Mouse (Mus musculus) intestine, embryonic 14.5 days (tissue): Measurements from ENCODE around the gene Ube2d1. TPM values are rescaled to one million over a fixed set of nuclear protein-coding genes. Genes with fewer than 3 reads are reported as not detected.

Experiments
- ATAC-seq: fragments of 200-750 bp; cut with Nextera tagmentation; replicated peaks from 2 replicates; pipeline ENCODE4 v1.8.0; 2017; ENCODE audit warnings: low read depth, moderate number of reproducible peaks, moderate TSS enrichment, moderate library complexity; ENCODE audit not compliant: low FRiP score, low TSS enrichment
- DNase-seq: peaks from one replicate; pipeline ENCODE4 v3.0.0-alpha.2; 2018; ENCODE audit warnings: low spot score
- H3K27ac ChIP-seq: fragments of 300-500 bp; sonication (generic); 2 replicates; pipeline ENCODE4 v1.5.1; 2014; ENCODE audit warnings: low read depth, mild to moderate bottlenecking, control low read depth
- H3K27me3 ChIP-seq: fragments of 300-500 bp; sonication (generic); replicated peaks from 2 replicates; pipeline ENCODE4 v1.6.1; 2014; ENCODE audit warnings: low read length, control low read depth; ENCODE audit not compliant: control insufficient read depth, insufficient read depth
- H3K36me3 ChIP-seq: fragments of 300-500 bp; sonication (generic); 2 replicates; pipeline ENCODE4 v1.6.1; 2014; ENCODE audit warnings: low read length, control low read depth; ENCODE audit not compliant: control insufficient read depth, insufficient read depth
- H3K4me1 ChIP-seq: fragments of 300-500 bp; sonication (generic); replicated peaks from 2 replicates; pipeline ENCODE4 v1.6.1; 2014; ENCODE audit warnings: low read length, control low read depth, mixed read lengths; ENCODE audit not compliant: control insufficient read depth, insufficient read depth
- H3K4me2 ChIP-seq: fragments of 300-500 bp; sonication (generic); 2 replicates; pipeline ENCODE4 v1.6.1; 2014; ENCODE audit warnings: low read length
- H3K4me3 ChIP-seq: fragments of 300-500 bp; sonication (generic); 2 replicates; pipeline ENCODE4 v1.5.1; 2014; ENCODE audit warnings: low read depth, low read length, control low read depth, mixed read lengths
- H3K9ac ChIP-seq: fragments of 300-500 bp; sonication (generic); 2 replicates; pipeline ENCODE4 v1.6.1; 2014; ENCODE audit warnings: mild to moderate bottlenecking, low read length
- H3K9me3 ChIP-seq: fragments of 300-500 bp; sonication (generic); 2 replicates; pipeline ENCODE4 v1.6.1; 2016; ENCODE audit warnings: low read length, control low read depth; ENCODE audit not compliant: control insufficient read depth
- WGBS: fragments of 180-500 bp; shearing (Covaris S2); extraction: QIAGEN DNeasy Blood & Tissue Kit; methylation state at CpG from one replicate; pipeline ENCODE4 v1.1.7; 2014; 5-methylcytosine and 5-hydroxymethylcytosine counted together
- polyA plus RNA-seq: library from polyadenylated mRNA; unstranded; fragments of >200 nt; fragmentation: Nextera tagmentation; extraction: Ambion mirVana; gene quantifications from 2 replicates; pipeline ENCODE4 v1.2.1, GENCODE M21; 2014

The Ube2d1 gene
- polyA plus RNA-seq, 1 experiment from 2014 or later, result 75.8 TPM

DNA sequence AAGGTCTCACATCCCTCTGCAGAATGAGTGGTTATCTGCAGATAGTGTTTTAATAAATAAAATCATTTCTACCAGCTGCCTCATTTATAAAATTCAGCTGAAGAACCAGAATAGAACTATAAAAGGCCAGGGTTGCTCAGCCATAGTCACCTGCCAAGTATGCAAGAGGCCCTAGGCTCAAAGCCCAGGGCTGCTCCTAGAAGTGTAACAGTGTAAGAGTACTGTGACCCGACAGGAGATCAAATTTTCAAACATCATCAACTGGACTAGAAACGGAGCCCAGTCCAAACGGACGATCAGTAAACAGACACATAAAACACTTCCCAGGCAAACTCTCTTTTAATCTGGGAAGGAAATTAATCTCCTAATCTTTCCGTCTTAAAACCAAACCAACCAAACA lies 33.2 kb downstream of the Ube2d1 start:
- no peak overlapping the region for H3K9ac ChIP-seq
- no peaks in the 10 kb centered on the region for H3K9me3 ChIP-seq
- H3K4me2 ChIP-seq, result no peak overlapping the region
- no peaks in the 10 kb centered on the region for H3K4me1 ChIP-seq
- H3K27ac ChIP-seq, result no peak overlapping the region
- H3K4me3 ChIP-seq, result no peak overlapping the region
- ATAC-seq, result no peak
- DNase-seq, result no peak
- no peaks in the 10 kb centered on the region for H3K27me3 ChIP-seq
- 67% methylated on average over 5 of the region's 5 CpGs for WGBS
- H3K36me3 ChIP-seq, result peaks cover 19% of the 10 kb centered on the region; the same call in 1 of the 2 replicates

DNA sequence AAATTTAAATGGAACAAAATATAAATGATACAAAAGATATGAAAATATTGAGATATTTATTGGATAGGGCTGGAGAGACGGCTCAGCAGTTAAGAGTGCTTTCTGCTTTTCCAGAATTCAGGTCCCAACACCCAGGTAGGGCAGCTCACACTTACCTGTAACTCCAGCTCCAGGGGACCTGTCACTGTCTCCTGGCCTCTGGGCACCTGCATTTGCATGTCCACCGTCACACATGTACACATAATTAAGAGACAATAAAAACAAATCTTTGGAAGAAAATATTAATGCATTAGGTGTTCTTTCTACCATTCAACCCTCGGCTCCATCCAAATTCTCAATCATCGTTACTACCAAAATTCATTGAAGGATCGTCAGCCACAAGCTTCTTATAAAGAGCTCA lies 33.8 kb downstream of the Ube2d1 start:
- Histone ChIP-seq H3K4me3 (no peak overlapping the region), H3K9me3 (no peaks in the 10 kb centered on the region), H3K9ac (no peak overlapping the region), H3K4me1 (no peaks in the 10 kb centered on the region), H3K36me3 (peaks cover 19% of the 10 kb centered on the region; the same call in 1 of the 2 replicates), H3K27me3 (no peaks in the 10 kb centered on the region), H3K4me2 (no peak overlapping the region), H3K27ac (no peak overlapping the region)
- 91% methylated on average over 5 of the region's 5 CpGs for WGBS
- ATAC-seq, result no peak
- no peak for DNase-seq

DNA sequence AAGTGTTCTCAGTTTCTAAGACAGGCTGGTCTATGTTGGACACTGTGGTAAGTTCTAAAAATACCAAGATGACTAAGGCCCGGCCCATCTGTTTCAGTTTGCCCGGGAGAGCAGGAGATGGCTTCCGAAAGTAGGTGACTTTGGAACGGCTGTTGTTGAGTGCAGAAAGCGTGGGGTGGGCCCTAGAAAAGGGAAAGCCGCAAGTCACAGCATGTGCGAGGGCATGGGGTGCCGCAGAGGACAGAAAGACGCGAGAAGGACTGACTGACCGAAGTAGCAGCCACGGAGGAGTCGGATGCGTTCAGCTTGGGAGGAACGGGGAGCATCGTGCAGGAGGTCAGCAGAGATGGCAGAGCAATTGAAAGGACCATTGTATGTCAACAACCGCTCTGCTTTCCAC lies 34.6 kb downstream of the Ube2d1 start:
- Histone ChIP-seq H3K27me3 (no peaks in the 10 kb centered on the region), H3K27ac (no peak overlapping the region), H3K4me3 (no peak overlapping the region), H3K4me1 (no peaks in the 10 kb centered on the region), H3K4me2 (no peak overlapping the region), H3K36me3 (peaks cover 13% of the 10 kb centered on the region; the same call in 1 of the 2 replicates), H3K9ac (no peak overlapping the region), H3K9me3 (no peaks in the 10 kb centered on the region)
- ATAC-seq (no peak), DNase-seq (no peak)
- WGBS, result 82% methylated on average over 17 of the region's 17 CpGs

DNA sequence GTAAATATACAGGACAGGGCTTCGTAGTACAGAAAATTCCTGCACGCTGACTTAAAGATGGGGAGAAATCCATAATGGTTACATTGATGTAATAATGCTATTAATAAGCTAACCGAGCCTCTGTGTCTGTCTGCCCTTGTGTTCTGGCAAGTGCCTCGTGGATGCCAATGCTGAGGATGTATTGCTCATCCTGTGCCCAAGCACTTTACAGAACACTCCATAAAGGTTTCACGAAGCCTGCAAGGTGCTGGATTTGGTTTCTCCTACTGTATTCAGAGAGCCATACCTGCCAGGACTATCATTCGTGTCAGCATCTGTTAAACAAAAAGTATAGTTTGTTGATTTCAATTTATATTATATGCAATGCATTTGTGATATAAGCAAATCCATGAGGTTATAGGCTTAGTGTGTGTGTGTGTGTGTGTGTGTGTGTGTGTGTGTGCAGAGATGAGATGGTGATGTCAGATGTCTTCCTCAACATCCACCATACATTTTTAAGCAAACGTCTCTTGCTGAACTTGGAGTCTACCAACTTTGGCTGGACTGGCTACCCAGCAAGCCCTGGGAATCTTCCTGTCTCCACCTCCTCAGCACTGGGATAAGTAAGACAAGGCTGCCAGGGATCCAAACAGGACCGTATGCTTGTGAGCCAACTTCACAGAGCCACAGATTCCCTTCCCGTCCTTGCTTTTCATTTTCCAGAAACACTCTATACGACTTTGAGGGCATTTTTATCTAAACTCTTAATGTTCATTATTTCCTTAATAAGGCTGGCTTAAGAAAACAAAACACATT lies 35.8 kb downstream of the Ube2d1 start:
- no peak for ATAC-seq

DNA sequence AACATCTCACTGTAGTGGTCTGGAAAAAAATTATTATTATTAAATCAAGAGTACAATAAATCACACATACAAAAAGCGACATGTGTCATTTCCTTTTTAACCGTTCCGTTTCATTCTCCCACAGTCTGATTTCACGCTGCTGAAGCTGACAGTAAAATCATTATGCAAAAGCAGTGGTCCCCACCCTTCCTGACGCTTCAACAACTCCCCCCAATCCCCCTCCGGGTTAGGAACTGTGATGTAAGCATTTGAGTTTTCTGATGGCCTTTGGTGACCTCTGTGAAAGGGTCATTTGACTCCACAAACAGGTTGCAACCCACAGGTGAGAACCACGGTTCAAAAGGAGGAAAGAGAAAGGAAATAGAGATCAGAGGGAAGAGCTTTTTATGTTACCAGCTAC lies 38.1 kb downstream of the Ube2d1 start:
- H3K9me3 ChIP-seq, result no peaks in the 10 kb centered on the region
- DNase-seq (no peak), ATAC-seq (no peak)
- no peak overlapping the region for H3K9ac ChIP-seq
- no peaks in the 10 kb centered on the region for H3K27me3 ChIP-seq
- no peak overlapping the region for H3K4me3 ChIP-seq
- H3K27ac ChIP-seq, result no peak overlapping the region
- H3K4me2 ChIP-seq, result no peak overlapping the region
- H3K36me3 ChIP-seq, result no peaks in the 10 kb centered on the region
- H3K4me1 ChIP-seq, result no peaks in the 10 kb centered on the region
- 39% methylated on average over 7 of the region's 7 CpGs for WGBS

More for the DNA sequence above, 35.8 kb downstream of the Ube2d1 start:
- Histone ChIP-seq H3K4me1 (no peaks in the 10 kb centered on the region), H3K9ac (no peak overlapping the region), H3K27me3 (no peaks in the 10 kb centered on the region), H3K9me3 (no peaks in the 10 kb centered on the region), H3K4me3 (no peak overlapping the region), H3K4me2 (no peak overlapping the region), H3K27ac (no peak overlapping the region), H3K36me3 (peaks cover 5% of the 10 kb centered on the region; the same call in 1 of the 2 replicates)
- DNase-seq, result no peak
- WGBS, result 76% methylated on average over 10 of the region's 10 CpGs

DNA sequence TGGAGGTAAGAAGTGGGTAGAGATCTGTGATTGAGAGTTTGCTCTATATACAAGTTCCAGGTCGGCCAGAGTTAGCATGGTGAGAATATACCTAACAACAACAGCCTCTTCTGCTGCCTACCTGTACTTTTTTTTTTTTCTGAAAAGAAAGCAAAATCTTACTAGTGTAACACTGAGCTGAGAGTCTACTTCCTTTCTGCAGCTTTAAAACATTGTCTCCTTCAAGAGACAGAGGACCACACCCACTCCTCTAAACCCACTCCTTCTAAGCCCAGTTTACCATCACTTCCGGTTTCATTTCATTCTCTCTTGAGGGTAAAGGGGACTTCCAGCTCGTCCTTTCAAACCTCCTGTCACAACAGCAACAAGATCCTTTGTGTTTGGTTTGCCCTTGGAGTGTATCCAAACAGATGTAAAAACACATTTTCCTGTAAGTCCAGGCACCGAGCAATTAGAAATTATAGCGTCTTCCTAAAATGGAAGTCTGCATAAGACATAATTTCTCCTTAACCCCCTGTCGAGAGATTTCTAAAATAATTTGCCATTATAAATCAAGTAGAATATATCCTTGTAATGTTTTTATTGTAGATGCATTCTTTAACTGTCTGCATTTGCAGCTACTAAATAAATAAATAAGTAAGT lies 45.5 kb downstream of the Ube2d1 start:
- H3K9ac ChIP-seq, result no peak overlapping the region
- no peaks in the 10 kb centered on the region for H3K27me3 ChIP-seq
- H3K4me3 ChIP-seq, result no peak overlapping the region
- H3K9me3 ChIP-seq, result no peaks in the 10 kb centered on the region
- no peak overlapping the region for H3K27ac ChIP-seq
- DNase-seq, result no peak
- peaks cover 10% of the 10 kb centered on the region for H3K36me3 ChIP-seq
- peaks cover 9% of the 10 kb centered on the region for H3K4me1 ChIP-seq
- 53% methylated on average over 6 of the region's 6 CpGs for WGBS
- ATAC-seq, result no peak
- H3K4me2 ChIP-seq, result peak overlapping the region; percentile 11

DNA sequence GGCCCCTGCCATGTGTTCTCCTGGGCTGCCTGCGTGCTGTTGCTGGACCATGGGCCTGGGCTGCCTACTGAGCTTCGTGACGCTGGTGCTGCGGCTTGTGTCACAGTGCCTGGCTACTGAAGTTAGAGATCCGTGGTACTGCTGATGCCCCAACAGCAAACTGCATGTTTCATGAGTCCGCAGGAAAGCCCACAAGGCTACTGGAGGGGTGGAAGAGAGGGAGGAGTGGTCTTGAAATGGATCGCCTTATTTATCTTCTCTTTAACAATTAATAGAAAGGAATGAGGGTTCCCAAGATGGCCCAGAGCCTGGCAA lies 46.9 kb downstream of the Ube2d1 start, which contains the start of gene Tfam:
TSS of gene Tfam (minus strand) at position 41 of the 315 bp plus-strand sequence.
- peaks cover 9% of the 10 kb centered on the region for H3K4me1 ChIP-seq
- H3K27ac ChIP-seq, result peak within 1 kb of the TSS; percentile 71
- no peaks in the 10 kb centered on the region for H3K9me3 ChIP-seq
- no peak for DNase-seq
- no peak for ATAC-seq
- H3K4me2 ChIP-seq, result peak within 1 kb of the TSS; percentile 81
- peak within 1 kb of the TSS; percentile 88 for H3K9ac ChIP-seq
- H3K36me3 ChIP-seq, result peaks cover 24% of the 10 kb centered on the region
- no peaks in the 10 kb centered on the region for H3K27me3 ChIP-seq
- H3K4me3 ChIP-seq, result peak within 1 kb of the TSS; percentile 96
- 5% methylated on average over 7 of the region's 7 CpGs for WGBS

DNA sequence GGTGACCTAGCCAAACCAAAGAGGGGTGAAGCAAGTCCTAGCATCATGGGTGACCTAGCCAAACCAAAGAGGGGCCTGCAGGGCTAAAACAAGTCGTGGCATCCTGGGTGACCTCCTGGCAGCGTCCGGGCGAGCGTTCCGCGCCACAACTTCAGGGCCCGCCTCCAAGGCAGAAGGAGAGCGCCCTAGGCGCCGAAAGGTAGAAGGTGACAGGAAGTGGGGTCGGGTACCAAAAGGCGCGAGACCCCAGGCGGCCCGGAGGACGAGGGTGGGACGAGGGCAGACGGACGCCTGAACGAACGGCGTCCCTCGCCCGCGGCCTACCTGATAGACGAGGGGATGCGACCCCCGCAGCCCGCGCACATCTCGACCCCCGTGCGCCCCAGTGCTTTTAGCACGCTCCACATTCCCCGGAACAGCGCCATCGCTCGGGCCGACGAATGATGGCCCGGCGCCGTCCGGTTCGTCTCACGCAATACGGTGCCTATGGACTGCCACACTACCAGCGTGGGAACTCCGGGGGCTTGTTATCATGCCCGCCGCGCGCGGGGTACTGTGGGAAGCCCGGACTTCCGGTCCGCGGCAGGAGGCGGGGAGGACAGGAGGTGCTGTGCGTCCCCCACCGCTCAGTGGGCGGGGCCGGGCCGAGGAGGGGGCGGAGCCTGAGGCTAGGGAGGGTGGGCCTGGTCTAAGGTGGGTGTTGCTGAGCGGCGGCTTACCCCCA lies 47.4 kb downstream of the Ube2d1 start:
- H3K36me3 ChIP-seq, result peaks cover 29% of the 10 kb centered on the region
- peak overlapping the region; percentile 81 for H3K4me2 ChIP-seq
- no peaks in the 10 kb centered on the region for H3K9me3 ChIP-seq
- under 1% methylated on average over 67 of the region's 68 CpGs for WGBS
- peak overlapping the region; percentile 96 for H3K4me3 ChIP-seq
- peak overlapping the region; percentile 71 for H3K27ac ChIP-seq
- H3K27me3 ChIP-seq, result no peaks in the 10 kb centered on the region
- H3K4me1 ChIP-seq, result peaks cover 9% of the 10 kb centered on the region
- ATAC-seq (peak; percentile 99), DNase-seq (peak; percentile 98)
- peak overlapping the region; percentile 88 for H3K9ac ChIP-seq
